Mouse (Mus musculus) brain, embryonic 14.5 days (tissue): ENCODE data around the gene 4833439L19Rik.

Experiments used
- CTCF ChIP-seq: fragments of 200-500 bp; IDR thresholded peaks from 2 replicates; pipeline ENCODE4 v1.5.1; 2012; ENCODE audit warnings: inconsistent platforms, mild to moderate bottlenecking, moderate library complexity, borderline replicate concordance; ENCODE audit not compliant: insufficient read depth, insufficient read length; ENCODE audit errors: extremely low read depth
- POLR2A ChIP-seq: fragments of 200-500 bp; IDR thresholded peaks from 2 replicates; pipeline ENCODE4 v1.6.1; 2012; ENCODE audit warnings: mild to moderate bottlenecking, inconsistent platforms, borderline replicate concordance; ENCODE audit not compliant: poor library complexity, insufficient read depth, insufficient read length, severe bottlenecking; ENCODE audit errors: extremely low read depth

- TF ChIP-seq CTCF (no peak), POLR2A (no peak)
Measured at GRCm38 (mm10) chr13:54605426-54605825, 40.2 kb upstream of the 4833439L19Rik start.
